Mouse (Mus musculus): ENCODE data around the gene Adamtsl1.

- no peak for TF ChIP-seq CEBPB (IDR thresholded peaks at IDR 0.05; ENCODE audit: insufficient read depth, poor library complexity, severe bottlenecking)
- no peak for TF ChIP-seq POLR2A (IDR thresholded peaks at IDR 0.05; ENCODE audit: insufficient read length, low read depth)
- no peak for TF ChIP-seq USF1 (IDR thresholded peaks at IDR 0.05; ENCODE audit: low read depth)
These were observed 305.2 kb downstream of the Adamtsl1 start for GRCm38 (mm10) chr4:85819169-85819568.

Measured in myocyte (in vitro differentiated cells).